Mouse (Mus musculus): ENCODE measurements around the gene Pdcd2. TPM values are rescaled to one million over a fixed set of nuclear protein-coding genes. Genes with fewer than 3 reads are reported as not detected.

Pdcd2 gene
- polyA plus RNA-seq, 1 experiment from 2014 or later = 65.8 TPM

Other genes with a start within 250 kb of the Pdcd2 start
- gene Dll1, start 150.4 kb downstream of the Pdcd2 start, polyA plus RNA-seq (2014; fragmentation: Nextera tagmentation; extraction: Ambion mirVana) = 61.4 and 68.6 TPM in 2 replicates
- 32.2 and 36.3 TPM in 2 replicates for gene Fam120b, start 131.1 kb downstream of the Pdcd2 start, polyA plus RNA-seq (2014; fragmentation: Nextera tagmentation; extraction: Ambion mirVana)
- 278 and 283 TPM in 2 replicates for gene Psmb1, start 27.6 kb downstream of the Pdcd2 start, polyA plus RNA-seq (2014; fragmentation: Nextera tagmentation; extraction: Ambion mirVana)
- 77.2 and 85.5 TPM in 2 replicates for gene Tbp, start 27.4 kb downstream of the Pdcd2 start, polyA plus RNA-seq (2014; fragmentation: Nextera tagmentation; extraction: Ambion mirVana)
- 0.66 and 2.0 TPM in 2 replicates for gene Prdm9, start 37.1 kb upstream of the Pdcd2 start, polyA plus RNA-seq (2014; fragmentation: Nextera tagmentation; extraction: Ambion mirVana)
- gene Chd1, start 177.7 kb upstream of the Pdcd2 start, polyA plus RNA-seq (2014; fragmentation: Nextera tagmentation; extraction: Ambion mirVana) = 46.9 TPM in 2 replicates

Measured in midbrain, embryonic 11.5 days (tissue).